Mouse (Mus musculus): ENCODE measurements around the gene Dnase2b. TPM values are rescaled to one million over a fixed set of nuclear protein-coding genes. Genes with fewer than 3 reads are reported as not detected.
A peak's percentile ranks its signal among the peaks of the same experiment; 100 is the strongest.

Gene Dnase2b
- polyA plus RNA-seq, 1 experiment from 2014 or later, result not detected

GRCm38 (mm10) chr3:146620101-146620500, 4.7 kb upstream of the Dnase2b start:
- Histone ChIP-seq H3K27ac (ENCODE audit: low read length) (no peak overlapping the region), H3K36me3 (ENCODE audit: control insufficient read depth, insufficient read depth) (no peaks in the 10 kb centered on the region), H3K9me3 (ENCODE audit: control insufficient read depth, low read length) (no peaks in the 10 kb centered on the region), H3K9ac (replicated peaks; ENCODE audit: low read depth, low read length) (no peak overlapping the region), H3K27me3 (replicated peaks; ENCODE audit: control insufficient read depth, insufficient read depth, low read length) (no peaks in the 10 kb centered on the region), H3K4me3 (replicated peaks; ENCODE audit: low read length) (no peak overlapping the region), H3K4me1 (replicated peaks; ENCODE audit: control insufficient read depth, insufficient read depth, low read length) (no peaks in the 10 kb centered on the region; the same call in 1 of the 2 replicates), H3K4me2 (ENCODE audit: low read length) (no peak overlapping the region)
- 84% methylated on average over 10 of the region's 10 CpGs for WGBS
- ATAC-seq, result no peak

GRCm38 (mm10) chr3:146618357-146618756, 3.0 kb upstream of the Dnase2b start:
- H3K27ac ChIP-seq (ENCODE audit: low read length), result no peak overlapping the region
- no peaks in the 10 kb centered on the region for H3K36me3 ChIP-seq (ENCODE audit: control insufficient read depth, insufficient read depth)
- H3K9ac ChIP-seq (replicated peaks; ENCODE audit: low read depth, low read length), result no peak overlapping the region
- WGBS, result 91% methylated on average over 4 of the region's 4 CpGs
- no peak overlapping the region for H3K4me3 ChIP-seq (replicated peaks; ENCODE audit: low read length)
- H3K9me3 ChIP-seq (ENCODE audit: control insufficient read depth, low read length), result no peaks in the 10 kb centered on the region
- no peaks in the 10 kb centered on the region for H3K27me3 ChIP-seq (replicated peaks; ENCODE audit: control insufficient read depth, insufficient read depth, low read length)
- no peaks in the 10 kb centered on the region; the same call in 1 of the 2 replicates for H3K4me1 ChIP-seq (replicated peaks; ENCODE audit: control insufficient read depth, insufficient read depth, low read length)
- no peak overlapping the region for H3K4me2 ChIP-seq (ENCODE audit: low read length)
- ATAC-seq, result no peak

- H3K36me3 ChIP-seq (ENCODE audit: control insufficient read depth, insufficient read depth), result no peaks in the 10 kb centered on the region
- H3K4me1 ChIP-seq (replicated peaks; ENCODE audit: control insufficient read depth, insufficient read depth, low read length), result no peaks in the 10 kb centered on the region; the same call in 1 of the 2 replicates
- H3K27me3 ChIP-seq (replicated peaks; ENCODE audit: control insufficient read depth, insufficient read depth, low read length), result no peaks in the 10 kb centered on the region
- no peak for ATAC-seq
- H3K9me3 ChIP-seq (ENCODE audit: control insufficient read depth, low read length), result no peaks in the 10 kb centered on the region
- no peak overlapping the region for H3K4me3 ChIP-seq (replicated peaks; ENCODE audit: low read length)
- H3K9ac ChIP-seq (replicated peaks; ENCODE audit: low read depth, low read length), result no peak overlapping the region
- no peak overlapping the region for H3K4me2 ChIP-seq (ENCODE audit: low read length)
- H3K27ac ChIP-seq (ENCODE audit: low read length), result no peak overlapping the region
Measured at GRCm38 (mm10) chr3:146617946-146618345, 2.5 kb upstream of the Dnase2b start.

GRCm38 (mm10) chr3:146616533-146617283, 1.3 kb upstream of the Dnase2b start:
- WGBS, result 76% methylated on average over 5 of the region's 5 CpGs

GRCm38 (mm10) chr3:146611821-146612220, 3.6 kb downstream of the Dnase2b start:
- H3K9me3 ChIP-seq (ENCODE audit: control insufficient read depth, low read length), result no peaks in the 10 kb centered on the region
- H3K4me3 ChIP-seq (replicated peaks; ENCODE audit: low read length), result no peak overlapping the region
- H3K9ac ChIP-seq (replicated peaks; ENCODE audit: low read depth, low read length), result no peak overlapping the region
- no peaks in the 10 kb centered on the region for H3K36me3 ChIP-seq (ENCODE audit: control insufficient read depth, insufficient read depth)
- 74% methylated on average over 4 of the region's 4 CpGs for WGBS
- ATAC-seq, result no peak
- H3K27ac ChIP-seq (ENCODE audit: low read length), result no peak overlapping the region
- no peaks in the 10 kb centered on the region for H3K27me3 ChIP-seq (replicated peaks; ENCODE audit: control insufficient read depth, insufficient read depth, low read length)
- H3K4me2 ChIP-seq (ENCODE audit: low read length), result no peak overlapping the region
- peaks cover 3% of the 10 kb centered on the region; the same call in 1 of the 2 replicates for H3K4me1 ChIP-seq (replicated peaks; ENCODE audit: control insufficient read depth, insufficient read depth, low read length)

More at GRCm38 (mm10) chr3:146616533-146617283, 1.3 kb upstream of the Dnase2b start:
- no peak for ATAC-seq
- Histone ChIP-seq H3K4me1 (replicated peaks; ENCODE audit: control insufficient read depth, insufficient read depth, low read length) (no peaks in the 10 kb centered on the region; the same call in 1 of the 2 replicates), H3K36me3 (ENCODE audit: control insufficient read depth, insufficient read depth) (no peaks in the 10 kb centered on the region), H3K4me2 (ENCODE audit: low read length) (no peak overlapping the region), H3K27ac (ENCODE audit: low read length) (no peak overlapping the region), H3K4me3 (replicated peaks; ENCODE audit: low read length) (no peak overlapping the region), H3K9me3 (ENCODE audit: control insufficient read depth, low read length) (no peaks in the 10 kb centered on the region), H3K27me3 (replicated peaks; ENCODE audit: control insufficient read depth, insufficient read depth, low read length) (no peaks in the 10 kb centered on the region), H3K9ac (replicated peaks; ENCODE audit: low read depth, low read length) (no peak overlapping the region)

GRCm38 (mm10) chr3:146611261-146611660, 4.1 kb downstream of the Dnase2b start:
- H3K27me3 ChIP-seq (replicated peaks; ENCODE audit: control insufficient read depth, insufficient read depth, low read length), result no peaks in the 10 kb centered on the region
- ATAC-seq, result no peak
- 59% methylated on average over 4 of the region's 4 CpGs for WGBS

GRCm38 (mm10) chr3:146610322-146610721, 5.1 kb downstream of the Dnase2b start:
- WGBS, result 79% methylated on average over 10 of the region's 10 CpGs
- no peak overlapping the region for H3K4me3 ChIP-seq (replicated peaks; ENCODE audit: low read length)
- H3K4me1 ChIP-seq (replicated peaks; ENCODE audit: control insufficient read depth, insufficient read depth, low read length), result peaks cover 3% of the 10 kb centered on the region; the same call in 1 of the 2 replicates
- H3K27ac ChIP-seq (ENCODE audit: low read length), result no peak overlapping the region
- no peak for ATAC-seq
- no peaks in the 10 kb centered on the region for H3K9me3 ChIP-seq (ENCODE audit: control insufficient read depth, low read length)
- H3K27me3 ChIP-seq (replicated peaks; ENCODE audit: control insufficient read depth, insufficient read depth, low read length), result no peaks in the 10 kb centered on the region
- no peak overlapping the region for H3K4me2 ChIP-seq (ENCODE audit: low read length)
- H3K9ac ChIP-seq (replicated peaks; ENCODE audit: low read depth, low read length), result no peak overlapping the region
- H3K36me3 ChIP-seq (ENCODE audit: control insufficient read depth, insufficient read depth), result no peaks in the 10 kb centered on the region

More at GRCm38 (mm10) chr3:146611261-146611660, 4.1 kb downstream of the Dnase2b start:
- Histone ChIP-seq H3K4me2 (ENCODE audit: low read length) (no peak overlapping the region), H3K27ac (ENCODE audit: low read length) (no peak overlapping the region), H3K4me1 (replicated peaks; ENCODE audit: control insufficient read depth, insufficient read depth, low read length) (peaks cover 3% of the 10 kb centered on the region; the same call in 1 of the 2 replicates), H3K9ac (replicated peaks; ENCODE audit: low read depth, low read length) (no peak overlapping the region), H3K4me3 (replicated peaks; ENCODE audit: low read length) (no peak overlapping the region), H3K9me3 (ENCODE audit: control insufficient read depth, low read length) (no peaks in the 10 kb centered on the region), H3K36me3 (ENCODE audit: control insufficient read depth, insufficient read depth) (no peaks in the 10 kb centered on the region)

GRCm38 (mm10) chr3:146607368-146607767, 8.0 kb downstream of the Dnase2b start:
- no peaks in the 10 kb centered on the region for H3K27me3 ChIP-seq (replicated peaks; ENCODE audit: control insufficient read depth, insufficient read depth, low read length)
- ATAC-seq, result peak; percentile 86
- no peaks in the 10 kb centered on the region for H3K36me3 ChIP-seq (ENCODE audit: control insufficient read depth, insufficient read depth)
- peaks cover 3% of the 10 kb centered on the region; the same call in 1 of the 2 replicates for H3K4me1 ChIP-seq (replicated peaks; ENCODE audit: control insufficient read depth, insufficient read depth, low read length)
- H3K9me3 ChIP-seq (ENCODE audit: control insufficient read depth, low read length), result no peaks in the 10 kb centered on the region
- no peak overlapping the region for H3K9ac ChIP-seq (replicated peaks; ENCODE audit: low read depth, low read length)
- H3K4me2 ChIP-seq (ENCODE audit: low read length), result no peak overlapping the region
- 3% methylated on average over 1 of the region's 1 CpGs for WGBS
- H3K4me3 ChIP-seq (replicated peaks; ENCODE audit: low read length), result no peak overlapping the region
- no peak overlapping the region for H3K27ac ChIP-seq (ENCODE audit: low read length)

GRCm38 (mm10) chr3:146604647-146605046, 10.7 kb downstream of the Dnase2b start:
- no peaks in the 10 kb centered on the region for H3K27me3 ChIP-seq (replicated peaks; ENCODE audit: control insufficient read depth, insufficient read depth, low read length)
- no peak overlapping the region for H3K27ac ChIP-seq (ENCODE audit: low read length)
- H3K4me2 ChIP-seq (ENCODE audit: low read length), result no peak overlapping the region
- no peaks in the 10 kb centered on the region for H3K36me3 ChIP-seq (ENCODE audit: control insufficient read depth, insufficient read depth)
- H3K9ac ChIP-seq (replicated peaks; ENCODE audit: low read depth, low read length), result no peak overlapping the region
- no peaks in the 10 kb centered on the region for H3K9me3 ChIP-seq (ENCODE audit: control insufficient read depth, low read length)
- WGBS, result 81% methylated on average over 9 of the region's 9 CpGs
- H3K4me3 ChIP-seq (replicated peaks; ENCODE audit: low read length), result no peak overlapping the region
- H3K4me1 ChIP-seq (replicated peaks; ENCODE audit: control insufficient read depth, insufficient read depth, low read length), result peaks cover 3% of the 10 kb centered on the region; the same call in 1 of the 2 replicates
- ATAC-seq, result no peak

Data from forebrain, embryonic 16.5 days (tissue).